In genomic region chr16:23900061-23900460, GRCm38 (mm10) we compare ENCODE assay signal across 34 mouse cellular contexts. TPM values are rescaled to one million over a fixed set of nuclear protein-coding genes. Genes with fewer than 3 reads are reported as not detected.
A peak's percentile ranks its signal among the peaks of the same experiment; 100 is the strongest.
DNase-seq lines count a peak whose midpoint lies in the region; ATAC-seq lines count a peak whose summit lies in the region.
"Had no signal": no experiment of that assay in that cellular context is flagged by ENCODE, and none has a peak within 500 bp of the region (broad histone marks: within the 10 kb centered on the region; RNA-seq: fewer than 3 reads in every experiment).

No protein-coding gene starts in this region.

- ATAC-seq in midbrain, embryonic 13.5 days, result no peak
- ATAC-seq: inflammation-experienced regulatory T-cells, adult 6 months; midbrain, embryonic 15.5 days had no signal

- H3K27ac ChIP-seq in midbrain, embryonic 13.5 days, result no peak overlapping the region
- H3K27ac ChIP-seq: forebrain, embryonic 10.5 days; heart, embryonic 13.5 days; hindbrain, embryonic 13.5 days; kidney, postnatal 0 days; limb, embryonic 15.5 days; liver, embryonic 15.5 days; midbrain, embryonic 15.5 days; neural tube, embryonic 12.5 days had no signal

- peak; percentile 25 to 52 for DNase-seq in frontal cortex, adult 2 months (ENCODE audit: extremely low spot score in 1 of 2, low spot score in 1 of 2)
- no peak for DNase-seq in frontal cortex, postnatal 10 days (ENCODE audit: low spot score in 2 of 2)
- DNase-seq in brain, adult 2 months (ENCODE audit: low read depth, low spot score), result peak; percentile 78
- DNase-seq in layer of hippocampus, adult 18-20 months (ENCODE audit: low spot score in 2 of 2), result peak; percentile 70 to 86
- peak; percentile 37 to 74 for DNase-seq in layer of hippocampus, postnatal 14 days (ENCODE audit: low spot score in 2 of 2)
- DNase-seq in heart, adult 9 months (ENCODE audit: low spot score in 2 of 2), result no peak
- DNase-seq: adrenal gland, postnatal 25 days; cerebellum, adult 11 months; cerebellum, adult 9-11 months; gastrocnemius, postnatal 25 days; heart, adult 18-20 months; heart, postnatal 14 days; kidney, adult 2 months; lung, postnatal 4 days; thymus, postnatal 25 days had no signal

- peaks cover 14% of the 10 kb centered on the region for H3K4me1 ChIP-seq in midbrain, embryonic 13.5 days (replicated peaks)
- H3K4me1 ChIP-seq: liver, embryonic 15.5 days had no signal

- no peak overlapping the region for H3K9ac ChIP-seq in midbrain, embryonic 13.5 days (replicated peaks)
- H3K9ac ChIP-seq: heart, embryonic 13.5 days; hindbrain, embryonic 13.5 days; limb, embryonic 15.5 days; liver, embryonic 15.5 days; midbrain, embryonic 15.5 days; neural tube, embryonic 12.5 days had no signal

- no peaks in the 10 kb centered on the region for H3K27me3 ChIP-seq in midbrain, embryonic 13.5 days
- H3K27me3 ChIP-seq: midbrain, embryonic 15.5 days had no signal

- 89% methylated on average over 4 of the region's 4 CpGs for WGBS in midbrain, embryonic 13.5 days

- H3K4me3 ChIP-seq in midbrain, embryonic 13.5 days (replicated peaks), result no peak overlapping the region
- H3K4me3 ChIP-seq: forebrain, embryonic 10.5 days; heart, embryonic 13.5 days; hindbrain, embryonic 13.5 days; limb, embryonic 15.5 days; liver, embryonic 15.5 days; midbrain, embryonic 15.5 days; neural tube, embryonic 12.5 days had no signal

- no peak overlapping the region for H3K4me2 ChIP-seq in midbrain, embryonic 13.5 days (replicated peaks)
- H3K4me2 ChIP-seq: heart, embryonic 13.5 days; hindbrain, embryonic 13.5 days; limb, embryonic 15.5 days; liver, embryonic 15.5 days; midbrain, embryonic 15.5 days; neural tube, embryonic 12.5 days had no signal

- no peaks in the 10 kb centered on the region for H3K36me3 ChIP-seq in midbrain, embryonic 13.5 days
- H3K36me3 ChIP-seq: forebrain, embryonic 10.5 days; heart, embryonic 13.5 days; hindbrain, embryonic 13.5 days; limb, embryonic 15.5 days; liver, embryonic 15.5 days; midbrain, embryonic 15.5 days; neural tube, embryonic 12.5 days had no signal

- no peaks in the 10 kb centered on the region for H3K9me3 ChIP-seq in midbrain, embryonic 13.5 days
- H3K9me3 ChIP-seq: forebrain, embryonic 10.5 days; heart, embryonic 13.5 days; hindbrain, embryonic 13.5 days; limb, embryonic 15.5 days; liver, embryonic 15.5 days; midbrain, embryonic 15.5 days; neural tube, embryonic 12.5 days had no signal

RNA-seq across cellular contexts. Expression of gene Sst, which starts 9.3 kb away (rescaled TPM):
- polyA plus RNA-seq in frontal cortex, adult 2 months (2012; rRNA removed), result 475 and 566 TPM in 2 replicates
- total RNA-seq in layer of hippocampus, adult 18-20 months (2021), result 100 to 1,000 TPM; 424 to 470 TPM
- total RNA-seq in layer of hippocampus, postnatal 14 days (2021), result 100 to 1,000 TPM; 330 to 395 TPM
- polyA plus RNA-seq in midbrain, embryonic 13.5 days (2015; fragmentation: Nextera tagmentation; extraction: Ambion mirVana), result 147 and 154 TPM in 2 replicates
- total RNA-seq: adrenal gland, postnatal 25 days; common myeloid progenitor, adult 5-6 weeks; ES-E14; gastrocnemius, postnatal 25 days; heart, adult 18-20 months; heart, postnatal 14 days; megakaryocyte-erythroid progenitor cell, adult 5-6 weeks had no signal
- polyA plus RNA-seq: inflammation-experienced regulatory T-cells, adult 6 months; kidney, adult 2 months; kidney, postnatal 0 days; lung, embryonic 16.5 days; spleen, adult 2 months had no signal

RNA-seq across cellular contexts. Expression of gene Rtp2, which starts 32.1 kb away (rescaled TPM):
- polyA plus RNA-seq in frontal cortex, adult 2 months (2012; rRNA removed), result 0.48 and 0.55 TPM in 2 replicates
- under 1 TPM in 1 of 2 experiments, not detected in 1; 0.35 TPM for total RNA-seq in layer of hippocampus, adult 18-20 months (2021)
- total RNA-seq in layer of hippocampus, postnatal 14 days (2021), result under 1 TPM; 0.36 to 0.65 TPM
- not detected in 2 replicates for polyA plus RNA-seq in midbrain, embryonic 13.5 days (2015; fragmentation: Nextera tagmentation; extraction: Ambion mirVana)
- total RNA-seq: adrenal gland, postnatal 25 days; common myeloid progenitor, adult 5-6 weeks; gastrocnemius, postnatal 25 days; heart, adult 18-20 months; heart, postnatal 14 days; left cerebral cortex, postnatal 36 days; megakaryocyte-erythroid progenitor cell, adult 5-6 weeks had no signal
- polyA plus RNA-seq: embryonic facial prominence, embryonic 11.5 days; forebrain, embryonic 10.5 days; heart, embryonic 13.5 days; hindbrain, embryonic 13.5 days; inflammation-experienced regulatory T-cells, adult 6 months; kidney, adult 2 months; kidney, postnatal 0 days; large intestine, adult 2 months; limb, embryonic 15.5 days; liver, embryonic 15.5 days; lung, embryonic 16.5 days; neural tube, embryonic 12.5 days; spleen, adult 2 months; stomach, embryonic 14.5 days had no signal

Comparison
In these comparisons a context has a peak if more than half of its experiments do, and no peak if none do; other contexts are left out.
1. DNase-seq: peak in frontal cortex, adult 2 months (2 of 2), brain, adult 2 months (single experiment), layer of hippocampus, adult 18-20 months (2 of 2) and layer of hippocampus, postnatal 14 days (2 of 2); none in frontal cortex, postnatal 10 days (0 of 2) and heart, adult 9 months (0 of 2).